Mouse (Mus musculus): ENCODE results near the gene Cerkl. TPM values are rescaled to one million over a fixed set of nuclear protein-coding genes. Genes with fewer than 3 reads are reported as not detected.

Cerkl gene
- total and polyA plus RNA-seq, 3 experiments, result 3.5 to 7.4 TPM; not detected in 1

DNA sequence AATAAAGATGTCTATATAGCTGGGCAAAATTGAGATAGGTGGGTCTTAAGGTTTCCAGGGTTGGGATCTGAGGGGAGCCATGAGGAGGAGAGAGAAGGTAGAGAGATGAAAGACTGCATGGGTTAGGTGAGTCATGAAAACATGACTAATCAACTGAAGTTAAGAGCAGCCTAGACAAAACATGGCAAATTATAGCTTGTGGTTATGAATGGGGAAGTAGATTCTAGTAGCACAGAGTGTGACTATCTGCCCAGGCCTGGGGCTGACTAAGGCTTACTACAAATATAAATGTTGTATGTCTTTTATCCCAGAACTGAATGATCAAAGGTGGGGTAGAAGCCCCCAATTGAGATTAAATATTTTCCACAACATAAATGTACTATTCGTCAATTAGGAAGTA lies 9.4 kb downstream of the Cerkl start:
- Histone ChIP-seq H3K27ac (ENCODE audit: control insufficient read depth, low read depth, low read length) (no peak overlapping the region), H3K36me3 (ENCODE audit: control insufficient read depth in 1 of 2, insufficient read depth in 2 of 2, low read length in 2 of 2) (no peaks in the 10 kb centered on the region), H3K4me1 (ENCODE audit: control insufficient read depth in 1 of 2, insufficient read depth in 2 of 2, low read length in 2 of 2) (no peaks in the 10 kb centered on the region), H3K79me2 (ENCODE audit: control insufficient read depth, insufficient read depth, low read length, poor library complexity) (no peaks in the 10 kb centered on the region), H3K9ac (ENCODE audit: control insufficient read depth, low read depth, low read length, poor library complexity, severe bottlenecking) (no peak overlapping the region), H3K4me3 (ENCODE audit: control insufficient read depth in 1 of 2, insufficient read depth in 1 of 2, low read depth in 2 of 2, low read length in 2 of 2) (no peak overlapping the region), H3K27me3 (ENCODE audit: control insufficient read depth in 1 of 2, insufficient read depth in 2 of 2, low read length in 2 of 2) (peaks cover 0 to 2% of the 10 kb centered on the region in 2 experiments; a peak in 1 of 4 replicates), H3K9me3 (replicated peaks; ENCODE audit: insufficient read depth, low read length) (no peaks in the 10 kb centered on the region)
- no peak for TF ChIP-seq SMC3 (IDR thresholded peaks at IDR 0.05; ENCODE audit: low read depth, low read length)
- TF ChIP-seq ZKSCAN1 (IDR thresholded peaks at IDR 0.05; ENCODE audit: low read depth, low read length), result peak; percentile 76
- TF ChIP-seq BHLHE40 (IDR thresholded peaks at IDR 0.05; ENCODE audit: borderline replicate concordance, low read depth, low read length), result no peak
- TF ChIP-seq JUND (IDR thresholded peaks at IDR 0.05; ENCODE audit: low read depth, low read length), result 0 out of 2 replicates have a peak, but pooled peaks have one; percentile 17
- no peak for TF ChIP-seq POLR2AphosphoS5 (IDR thresholded peaks at IDR 0.05; ENCODE audit: borderline replicate concordance, low read depth, low read length)
- TF ChIP-seq ZMIZ1 (IDR thresholded peaks at IDR 0.05; ENCODE audit: low read depth, low read length), result no peak
- TF ChIP-seq GABPA (IDR thresholded peaks at IDR 0.05; ENCODE audit: low read depth, low read length), result no peak
- no peak for TF ChIP-seq TBP (IDR thresholded peaks at IDR 0.05; ENCODE audit: low read depth, low read length)
- TF ChIP-seq ETS1 (IDR thresholded peaks at IDR 0.05; ENCODE audit: low read depth, low read length), result peak; percentile 26; the same call in 1 of the 2 replicates
- TF ChIP-seq EP300 (IDR thresholded peaks at IDR 0.05; ENCODE audit: low read depth in 1 of 2, low read length in 2 of 2), result peak; percentile 31 to 65; a peak in 3 of 4 replicates
- TF ChIP-seq UBTF (IDR thresholded peaks at IDR 0.05; ENCODE audit: borderline replicate concordance, insufficient read depth, low read depth, low read length), result no peak
- peak; percentile 68 for DNase-seq (ENCODE audit: low read depth, low spot score)

DNA sequence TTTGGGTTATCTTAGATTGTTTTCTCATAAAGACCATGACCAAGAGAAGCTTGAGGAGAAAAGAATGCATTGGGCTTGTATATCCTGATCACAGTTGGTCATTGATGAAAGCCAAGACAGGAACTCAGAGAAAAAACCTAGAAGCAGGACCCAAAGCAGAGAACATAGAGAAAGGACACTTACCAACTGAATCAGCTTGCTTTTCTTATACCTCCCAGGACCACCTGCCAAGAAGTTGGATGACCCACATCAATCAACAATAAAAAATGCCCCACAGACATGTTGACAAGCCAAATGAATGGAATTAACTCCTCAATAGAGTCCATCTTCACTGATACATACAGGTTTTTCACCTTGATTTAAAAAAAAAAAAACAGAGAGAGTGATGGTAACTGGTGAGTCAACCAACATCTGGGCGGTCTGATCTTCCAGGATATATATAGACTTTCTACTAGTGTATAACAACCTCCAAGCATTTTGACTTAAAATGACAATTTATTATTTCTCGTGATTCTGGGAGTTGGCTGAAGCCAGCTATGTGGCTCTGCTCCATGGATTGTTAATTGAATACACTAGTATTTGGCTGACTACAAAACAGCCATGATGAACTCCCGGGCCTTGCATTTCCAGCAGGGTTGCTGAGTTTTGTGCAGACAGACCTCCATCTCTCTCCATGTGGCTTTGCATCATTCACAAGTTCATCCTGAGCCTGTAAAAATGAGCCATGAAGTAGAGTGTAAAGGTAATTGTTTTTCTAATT lies 12.5 kb downstream of the Cerkl start:
- Histone ChIP-seq H3K4me1 (ENCODE audit: control insufficient read depth in 1 of 2, insufficient read depth in 2 of 2, low read length in 2 of 2) (no peaks in the 10 kb centered on the region), H3K9me3 (replicated peaks; ENCODE audit: insufficient read depth, low read length) (no peaks in the 10 kb centered on the region), H3K36me3 (ENCODE audit: control insufficient read depth in 1 of 2, insufficient read depth in 2 of 2, low read length in 2 of 2) (no peaks in the 10 kb centered on the region), H3K27ac (ENCODE audit: control insufficient read depth, low read depth, low read length) (no peak overlapping the region), H3K27me3 (ENCODE audit: control insufficient read depth in 1 of 2, insufficient read depth in 2 of 2, low read length in 2 of 2) (no peaks in the 10 kb centered on the region), H3K79me2 (ENCODE audit: control insufficient read depth, insufficient read depth, low read length, poor library complexity) (no peaks in the 10 kb centered on the region), H3K4me3 (ENCODE audit: control insufficient read depth in 1 of 2, insufficient read depth in 1 of 2, low read depth in 2 of 2, low read length in 2 of 2) (no peak overlapping the region), H3K9ac (ENCODE audit: control insufficient read depth, low read depth, low read length, poor library complexity, severe bottlenecking) (no peak overlapping the region)
- TF ChIP-seq BHLHE40 (IDR thresholded peaks at IDR 0.05; ENCODE audit: borderline replicate concordance, low read depth, low read length), result no peak
- no peak for TF ChIP-seq MEF2A (IDR thresholded peaks at IDR 0.05; ENCODE audit: extremely low read depth, insufficient replicate concordance, low read depth, low read length, poor library complexity, severe bottlenecking)
- TF ChIP-seq HCFC1 (IDR thresholded peaks at IDR 0.05; ENCODE audit: low read depth, low read length), result no peak
- TF ChIP-seq ETS1 (IDR thresholded peaks at IDR 0.05; ENCODE audit: low read depth, low read length), result no peak
- no peak for DNase-seq (ENCODE audit: low read depth, low spot score)
